Mouse (Mus musculus) left cerebral cortex, postnatal 25 days (tissue): ENCODE results near the gene Sfmbt1. TPM values are rescaled to one million over a fixed set of nuclear protein-coding genes. Genes with fewer than 3 reads are reported as not detected.
"Not testable (repeated sequence)": the region's sequence is repeated elsewhere in the genome, so short reads cannot be mapped to it uniquely, and the experiment has no call there.

Experiments
- DNase-seq, 2 experiments: peaks; one replicate each; pipeline ENCODE4 v3.0.0; 2022; ENCODE audit warnings: low spot score in 2 of 2, mixed read lengths in 1 of 2
- intact Hi-C: fragments of 180-260 bp; cut with DNase I; formaldehyde crosslinking; loops from one replicate; pipeline ENCODE4 v1.15.1; 2025
- total RNA-seq, 2 experiments: library from RNA; stranded (reverse); gene quantifications; 2 replicates each; pipeline ENCODE4 v1.2.3; 2021

Sfmbt1 gene
- total RNA-seq, 2 experiments from 2014 or later: 33.1 to 34.9 TPM

DNA sequence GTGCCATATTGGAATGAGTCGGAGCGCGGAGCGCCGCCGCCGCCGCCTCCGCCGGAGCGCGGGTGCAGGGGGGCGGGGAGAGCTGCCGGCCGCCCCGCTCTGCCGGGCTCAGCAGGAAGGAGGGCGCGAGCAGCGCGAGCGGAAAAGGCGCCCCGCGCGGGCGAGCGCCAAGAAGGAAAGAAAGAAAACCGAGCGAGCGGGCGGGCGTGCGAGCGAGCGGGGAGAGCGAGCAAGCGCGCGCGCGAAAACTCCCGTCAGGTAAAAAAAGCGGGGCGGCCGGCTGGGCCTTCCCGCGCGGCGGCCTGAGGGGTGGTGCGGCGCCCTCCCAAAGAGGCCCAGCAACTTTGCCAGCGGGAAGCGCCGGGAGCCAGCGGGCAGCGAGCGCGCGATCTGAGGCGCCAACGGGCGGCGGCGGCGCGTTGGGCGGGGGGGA is 985 bp downstream of the Sfmbt1 start:
- peak; percentile 79 to 82 for DNase-seq
- intact Hi-C loops: no loop called here

GRCm38 (mm10) chr14:30716051-30716952 is 1.7 kb downstream of the Sfmbt1 start:
- intact Hi-C loops: no loop called here
- DNase-seq: peak in 1 of 2 experiments; percentile 62

- intact Hi-C loops: no loop called here
- DNase-seq: peak; percentile 6 to 20
These were observed 2.3 kb downstream of the Sfmbt1 start for GRCm38 (mm10) chr14:30716953-30717285.

- intact Hi-C loops, DNase-seq: not testable (repeated sequence)
These were observed 4.0 kb downstream of the Sfmbt1 start for GRCm38 (mm10) chr14:30718696-30719095.

DNA sequence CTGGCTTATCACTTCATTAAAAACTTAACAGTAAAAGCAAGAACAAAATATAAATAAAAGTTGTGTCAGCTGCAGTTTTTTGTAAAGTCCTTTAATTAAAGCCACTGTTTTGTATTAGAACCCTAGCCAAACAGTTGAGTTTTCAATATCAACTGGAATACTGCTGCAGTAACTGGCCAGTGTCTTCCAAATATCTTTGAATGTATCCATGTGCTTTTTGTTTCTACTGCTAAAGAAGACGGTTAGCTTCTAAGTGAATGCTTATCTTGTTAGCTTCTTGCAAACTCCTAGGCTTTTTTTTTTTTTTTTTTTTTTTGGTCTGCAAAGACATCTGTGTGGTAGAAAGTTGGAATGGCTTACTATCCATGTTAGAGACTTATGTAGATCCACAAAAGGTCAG is 4.9 kb downstream of the Sfmbt1 start:
- DNase-seq: no peak
- intact Hi-C loops: no loop called here

GRCm38 (mm10) chr14:30721850-30722249 is 7.2 kb downstream of the Sfmbt1 start:
- DNase-seq: no peak
- intact Hi-C loops: no loop called here

DNA sequence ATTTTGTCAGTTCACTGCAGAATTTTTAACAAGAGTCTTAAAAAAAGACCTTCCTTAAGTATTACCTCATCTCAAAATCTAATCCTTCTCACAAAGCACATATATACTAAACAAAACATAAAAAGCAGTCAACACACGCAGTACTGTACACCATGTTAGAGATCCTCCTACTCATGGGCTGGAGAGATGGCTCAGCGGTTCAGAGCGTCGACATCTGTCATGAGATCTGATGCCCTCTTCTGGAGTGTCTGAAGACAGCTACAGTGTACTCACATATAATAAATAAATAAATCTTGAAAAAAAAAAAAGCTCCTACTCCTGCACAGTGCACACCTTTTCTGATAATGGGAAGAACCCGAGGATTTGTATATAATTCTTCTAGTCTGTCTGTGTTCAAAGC is 7.8 kb downstream of the Sfmbt1 start:
- no peak for DNase-seq
- intact Hi-C loops: no loop called here

DNA sequence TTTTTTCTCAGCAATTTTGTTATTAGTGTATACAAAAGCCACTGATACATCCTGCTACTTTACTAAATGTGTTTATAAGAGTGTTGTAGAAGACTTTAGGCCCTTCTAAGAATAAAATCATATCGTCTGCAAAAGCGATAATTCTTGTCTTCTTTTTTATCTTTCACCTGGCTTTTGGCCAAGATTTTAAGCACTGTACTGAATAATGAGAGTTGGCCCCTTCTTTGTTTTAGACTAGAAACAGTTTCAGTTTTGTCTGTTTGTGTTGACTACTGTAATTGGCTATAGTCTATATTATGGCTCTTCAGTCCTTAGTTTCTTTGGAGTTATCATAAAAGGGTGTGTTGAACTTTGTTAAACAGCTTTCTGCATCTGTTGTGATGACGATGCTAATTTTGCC is 17.2 kb downstream of the Sfmbt1 start:
- no peak for DNase-seq
- intact Hi-C loops: no loop called here

DNA sequence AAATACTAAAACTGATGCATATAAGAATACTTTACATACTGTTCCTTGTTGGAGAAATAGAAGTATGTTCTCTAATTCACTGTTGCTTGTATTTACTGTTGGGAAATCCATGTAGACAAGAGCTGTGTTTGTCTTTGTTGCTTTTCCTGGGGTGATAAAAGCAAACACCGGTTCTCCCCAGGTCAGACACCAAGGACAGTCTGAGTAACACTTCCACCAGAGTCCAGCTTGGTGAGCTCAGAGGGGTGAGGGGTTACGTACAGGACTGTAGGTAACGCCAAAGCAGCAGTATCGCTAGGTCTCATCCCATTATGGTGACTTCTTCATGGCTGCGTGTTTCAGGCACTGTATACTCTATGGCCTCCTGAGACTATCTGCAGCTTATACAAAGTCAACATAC is 20.0 kb downstream of the Sfmbt1 start:
- intact Hi-C loops: no loop called here
- no peak for DNase-seq

- intact Hi-C loops: no loop called here
These were observed 21.2 kb downstream of the Sfmbt1 start for GRCm38 (mm10) chr14:30735810-30736209.

GRCm38 (mm10) chr14:30736413-30736812 is 21.8 kb downstream of the Sfmbt1 start:
- no peak for DNase-seq
- intact Hi-C loops: no loop called here

More at GRCm38 (mm10) chr14:30735810-30736209, 21.2 kb downstream of the Sfmbt1 start:
- DNase-seq: no peak

GRCm38 (mm10) chr14:30743891-30744290 is 29.2 kb downstream of the Sfmbt1 start:
- DNase-seq: no peak
- intact Hi-C loops: no loop called here

GRCm38 (mm10) chr14:30746160-30746559 is 31.5 kb downstream of the Sfmbt1 start:
- DNase-seq: peak in 1 of 2 experiments; percentile 54
- intact Hi-C loops: no loop called here

GRCm38 (mm10) chr14:30757239-30757638 is 42.6 kb downstream of the Sfmbt1 start:
- no peak for DNase-seq
- intact Hi-C loops: no loop called here

- DNase-seq: no peak
- intact Hi-C loops: no loop called here
These were observed 46.6 kb downstream of the Sfmbt1 start for GRCm38 (mm10) chr14:30761211-30761610.

- DNase-seq: no peak
These were observed 47.7 kb downstream of the Sfmbt1 start for GRCm38 (mm10) chr14:30762131-30762903.

GRCm38 (mm10) chr14:30762904-30763568 is 48.4 kb downstream of the Sfmbt1 start:
- intact Hi-C loops: no loop called here
- no peak for DNase-seq

More at GRCm38 (mm10) chr14:30762131-30762903, 47.7 kb downstream of the Sfmbt1 start:
- intact Hi-C loops: no loop called here

DNA sequence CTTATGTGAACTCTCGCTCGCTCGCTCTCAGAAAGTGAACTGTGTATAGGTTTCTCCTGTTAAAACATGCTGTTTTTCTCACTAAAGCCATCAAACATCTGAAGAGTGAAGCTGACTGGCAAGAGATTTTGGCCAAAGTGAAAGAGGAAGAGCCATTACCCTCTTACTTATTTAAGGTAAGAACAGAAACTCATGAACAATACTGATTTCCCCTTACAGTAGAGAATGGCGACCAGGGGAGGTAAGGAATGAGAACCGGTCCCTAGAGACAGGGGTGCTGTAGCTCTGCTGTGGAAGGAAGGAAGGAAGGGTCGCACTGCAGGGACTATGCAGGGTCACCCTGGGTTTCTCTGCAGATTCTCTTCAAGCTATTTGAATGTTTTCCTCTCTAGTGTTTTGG is 70.0 kb downstream of the Sfmbt1 start:
- DNase-seq: no peak
- intact Hi-C loops: no loop called here

GRCm38 (mm10) chr14:30789471-30789870 is 74.8 kb downstream of the Sfmbt1 start:
- intact Hi-C loops: no loop called here

DNA sequence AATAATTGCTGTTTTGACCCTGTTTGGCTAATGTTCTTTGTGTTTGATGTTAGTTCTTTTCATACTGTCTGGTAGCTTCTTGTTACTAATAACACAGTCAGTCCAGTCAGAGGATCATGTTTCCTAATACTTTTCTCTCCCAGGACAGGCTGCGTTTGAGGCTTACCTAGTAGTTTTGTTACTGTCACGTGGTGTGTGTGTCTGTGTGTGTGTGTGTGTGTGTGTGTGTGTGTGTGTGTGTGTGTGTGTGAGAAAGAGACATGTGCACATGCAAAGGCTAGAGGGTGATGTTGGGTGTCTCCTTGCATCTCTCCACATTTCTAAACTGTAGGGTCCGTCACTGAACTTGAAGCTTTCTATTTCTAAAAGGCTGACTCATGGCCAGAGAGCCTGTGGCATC is 78.2 kb downstream of the Sfmbt1 start:
- DNase-seq: no peak
- intact Hi-C loops: no loop called here

More at GRCm38 (mm10) chr14:30789471-30789870, 74.8 kb downstream of the Sfmbt1 start:
- peak; percentile 33 to 82 for DNase-seq
